Mouse (Mus musculus): ENCODE measurements around the gene Gm7879.

GRCm38 (mm10) chr5:43933269-43933668 lies 20.3 kb downstream of the Gm7879 start:
- TF ChIP-seq CTCF (IDR thresholded peaks at IDR 0.05; ENCODE audit: control insufficient read depth, insufficient read depth, insufficient replicate concordance, low read depth, low read length): no peak
- TF ChIP-seq POLR2A (IDR thresholded peaks at IDR 0.05; ENCODE audit: control insufficient read depth, low read depth, low read length): no peak

Data from testis, adult 2 months (tissue).